ENCODE assay signal across 17 mouse cellular contexts in the genomic region with DNA sequence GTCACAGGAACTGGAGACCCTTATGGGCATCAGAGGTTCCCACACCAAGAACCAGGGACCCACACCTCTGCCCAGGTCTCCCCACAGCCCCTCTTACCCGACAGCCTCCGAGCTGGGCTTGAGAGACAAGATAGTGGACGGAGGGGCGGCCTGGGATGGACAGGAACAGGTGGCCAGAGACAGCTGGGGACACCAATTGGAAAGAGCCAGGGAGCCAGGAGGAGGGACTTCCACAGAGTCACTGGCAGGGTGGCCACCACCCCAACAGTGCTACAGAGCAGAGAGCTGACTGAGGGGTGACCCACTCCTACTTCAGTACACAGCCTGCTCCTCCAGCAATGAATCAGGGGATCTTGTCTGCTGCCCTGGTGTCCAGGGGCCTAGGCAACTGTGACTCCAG. TPM values are rescaled to one million over a fixed set of nuclear protein-coding genes. Genes with fewer than 3 reads are reported as not detected.
DNase-seq lines count a peak whose midpoint lies in the region; ATAC-seq and TF ChIP-seq lines count a peak whose summit lies in the region.
"Had no signal": no experiment of that assay in that cellular context is flagged by ENCODE, and none has a peak within 500 bp of the region (broad histone marks: within the 10 kb centered on the region; RNA-seq: fewer than 3 reads in every experiment).

A gene (minus strand): TSS at position 133 of the 400 bp plus-strand sequence.

- H3K36me3 ChIP-seq in embryonic facial prominence, embryonic 13.5 days = no peaks in the 10 kb centered on the region
- no peaks in the 10 kb centered on the region for H3K36me3 ChIP-seq in embryonic facial prominence, embryonic 10.5 days (replicated peaks)
- H3K36me3 ChIP-seq in kidney, embryonic 16.5 days (ENCODE audit: insufficient read depth, low read length) = no peaks in the 10 kb centered on the region
- H3K36me3 ChIP-seq in myocyte (ENCODE audit: control insufficient read depth, insufficient read depth) = no peaks in the 10 kb centered on the region
- no peaks in the 10 kb centered on the region for H3K36me3 ChIP-seq in liver, embryonic 12.5 days
- H3K36me3 ChIP-seq: embryonic facial prominence, embryonic 12.5 days; limb, embryonic 13.5 days; neural tube, embryonic 12.5 days had no signal

- ATAC-seq in embryonic facial prominence, embryonic 13.5 days (ENCODE audit: insufficient number of reproducible peaks, insufficient read depth, low FRiP score, low TSS enrichment, low read depth) = no peak
- no peak for ATAC-seq in kidney, embryonic 16.5 days (ENCODE audit: low FRiP score, low TSS enrichment)
- ATAC-seq in liver, embryonic 12.5 days = no peak
- ATAC-seq: forebrain, embryonic 14.5 days had no signal

- no peaks in the 10 kb centered on the region for H3K9me3 ChIP-seq in embryonic facial prominence, embryonic 13.5 days
- H3K9me3 ChIP-seq in embryonic facial prominence, embryonic 10.5 days = no peaks in the 10 kb centered on the region
- H3K9me3 ChIP-seq in kidney, embryonic 16.5 days (ENCODE audit: low read length) = no peaks in the 10 kb centered on the region
- H3K9me3 ChIP-seq in liver, embryonic 12.5 days (replicated peaks) = no peaks in the 10 kb centered on the region
- H3K9me3 ChIP-seq: embryonic facial prominence, embryonic 12.5 days; limb, embryonic 13.5 days; neural tube, embryonic 12.5 days had no signal

- H3K27ac ChIP-seq in embryonic facial prominence, embryonic 13.5 days = no peak within 1 kb of the TSS
- H3K27ac ChIP-seq in embryonic facial prominence, embryonic 10.5 days (replicated peaks) = no peak within 1 kb of the TSS
- H3K27ac ChIP-seq in kidney, embryonic 16.5 days (ENCODE audit: low read length) = no peak within 1 kb of the TSS
- no peak within 1 kb of the TSS for H3K27ac ChIP-seq in liver, embryonic 12.5 days
- H3K27ac ChIP-seq: embryonic facial prominence, embryonic 12.5 days; limb, embryonic 13.5 days; neural tube, embryonic 12.5 days had no signal

- H3K9ac ChIP-seq in embryonic facial prominence, embryonic 13.5 days = peak within 1 kb of the TSS; percentile 54
- peak within 1 kb of the TSS; percentile 15; the same call in 1 of the 2 replicates for H3K9ac ChIP-seq in kidney, embryonic 16.5 days (replicated peaks; ENCODE audit: low read length)
- no peak within 1 kb of the TSS for H3K9ac ChIP-seq in liver, embryonic 12.5 days
- H3K9ac ChIP-seq: embryonic facial prominence, embryonic 12.5 days; neural tube, embryonic 12.5 days had no signal

- no peak for DNase-seq in embryonic facial prominence, embryonic 10.5 days (ENCODE audit: low spot score)
- no peak for DNase-seq in kidney, postnatal 36 days
- DNase-seq in gastrocnemius, postnatal 10 days = peak; percentile 71
- no peak for DNase-seq in thymus, postnatal 14 days
- DNase-seq: cerebellum, adult 11 months; heart, postnatal 36 days; lung, adult 18-20 months; thymus, adult 2 months had no signal

- peaks cover 30% of the 10 kb centered on the region for H3K27me3 ChIP-seq in embryonic facial prominence, embryonic 13.5 days
- H3K27me3 ChIP-seq in embryonic facial prominence, embryonic 10.5 days (replicated peaks; ENCODE audit: low read depth, poor library complexity, severe bottlenecking) = peaks cover 49% of the 10 kb centered on the region
- peaks cover 2% of the 10 kb centered on the region for H3K27me3 ChIP-seq in kidney, embryonic 16.5 days (ENCODE audit: insufficient read depth, low read length)
- H3K27me3 ChIP-seq in myocyte (ENCODE audit: control insufficient read depth, insufficient read depth, insufficient read length) = no peaks in the 10 kb centered on the region
- peaks cover 57% of the 10 kb centered on the region for H3K27me3 ChIP-seq in liver, embryonic 12.5 days (replicated peaks)

- H3K4me1 ChIP-seq in embryonic facial prominence, embryonic 13.5 days = peaks cover 17% of the 10 kb centered on the region
- peaks cover 26% of the 10 kb centered on the region for H3K4me1 ChIP-seq in embryonic facial prominence, embryonic 10.5 days
- peaks cover 24% of the 10 kb centered on the region for H3K4me1 ChIP-seq in kidney, embryonic 16.5 days (ENCODE audit: insufficient read depth, low read length)
- H3K4me1 ChIP-seq in liver, embryonic 12.5 days = peaks cover 30% of the 10 kb centered on the region

- H3K4me3 ChIP-seq in embryonic facial prominence, embryonic 13.5 days = no peak within 1 kb of the TSS
- H3K4me3 ChIP-seq in embryonic facial prominence, embryonic 10.5 days = no peak within 1 kb of the TSS
- no peak within 1 kb of the TSS for H3K4me3 ChIP-seq in kidney, embryonic 16.5 days (ENCODE audit: low read length)
- H3K4me3 ChIP-seq in myocyte = peak within 1 kb of the TSS; percentile 33
- no peak within 1 kb of the TSS for H3K4me3 ChIP-seq in liver, embryonic 12.5 days
- H3K4me3 ChIP-seq: embryonic facial prominence, embryonic 12.5 days; limb, embryonic 13.5 days; neural tube, embryonic 12.5 days had no signal

- no peak within 1 kb of the TSS for H3ac ChIP-seq in myocyte (ENCODE audit: control insufficient read depth, insufficient read length)

- peak; percentile 51 for TF ChIP-seq POLR2A in myocyte (IDR thresholded peaks at IDR 0.05; ENCODE audit: insufficient read length, low read depth)

- 70% methylated on average over 4 of the region's 4 CpGs for WGBS in embryonic facial prominence, embryonic 13.5 days
- 85% methylated on average over 4 of the region's 4 CpGs for WGBS in embryonic facial prominence, embryonic 10.5 days
- 79% methylated on average over 4 of the region's 4 CpGs for WGBS in kidney, embryonic 16.5 days
- 62% methylated on average over 4 of the region's 4 CpGs for WGBS in liver, embryonic 12.5 days (ENCODE audit: insufficient replicate concordance)

- no peaks in the 10 kb centered on the region for H3K79me2 ChIP-seq in myocyte (ENCODE audit: control insufficient read depth, insufficient read depth)

- no peak within 1 kb of the TSS for H3K4me2 ChIP-seq in embryonic facial prominence, embryonic 13.5 days
- H3K4me2 ChIP-seq in kidney, embryonic 16.5 days (replicated peaks; ENCODE audit: low read depth, low read length) = no peak within 1 kb of the TSS
- peak within 1 kb of the TSS; percentile 79 for H3K4me2 ChIP-seq in myocyte (ENCODE audit: low read depth)
- no peak within 1 kb of the TSS for H3K4me2 ChIP-seq in liver, embryonic 12.5 days
- H3K4me2 ChIP-seq: embryonic facial prominence, embryonic 12.5 days; limb, embryonic 13.5 days; neural tube, embryonic 12.5 days had no signal

TF ChIP-seq in myocyte, 11 proteins besides CTCF, POLR2A, EP300 and RAD21:
- TF ChIP-seq MYOD1 (IDR thresholded peaks at IDR 0.05; ENCODE audit: control insufficient read depth in 1 of 3, insufficient read length in 2 of 3, low read depth in 2 of 3) = peak; percentile 95 to 100 (median 99)
- peak; percentile 84 to 95 (median 87) for TF ChIP-seq MYOG (IDR thresholded peaks at IDR 0.05; ENCODE audit: control insufficient read depth in 1 of 3, insufficient read depth in 1 of 3, insufficient read length in 2 of 3, low read depth in 2 of 3)
- TF ChIP-seq E2F4 (IDR thresholded peaks at IDR 0.05; ENCODE audit: insufficient read depth) = no peak
- no peak for TF ChIP-seq SRF (IDR thresholded peaks at IDR 0.05; ENCODE audit: control insufficient read depth, insufficient read length, low read depth)
- peak; percentile 55 for TF ChIP-seq POLR2AphosphoS2 (IDR thresholded peaks at IDR 0.05; ENCODE audit: insufficient read length, low read depth)
- peak; percentile 81 for TF ChIP-seq TCF3 (IDR thresholded peaks at IDR 0.05; ENCODE audit: insufficient read length, low read depth)
- TF ChIP-seq TCF12 (IDR thresholded peaks at IDR 0.05; ENCODE audit: insufficient read depth, poor library complexity, severe bottlenecking) = peak; percentile 84

RNA-seq across cellular contexts. Expression of the gene that starts here (rescaled TPM):
- polyA plus RNA-seq in embryonic facial prominence, embryonic 13.5 days (2015; fragmentation: Nextera tagmentation; extraction: Ambion mirVana) = 0.76 and 2.2 TPM in 2 replicates
- 0.26 and 0.52 TPM in 2 replicates for polyA plus RNA-seq in embryonic facial prominence, embryonic 10.5 days (2016; fragmentation: Nextera tagmentation; extraction: Ambion mirVana)
- 4.5 and 4.6 TPM in 2 replicates for polyA plus RNA-seq in kidney, embryonic 16.5 days (2015; fragmentation: Nextera tagmentation; extraction: Ambion mirVana)
- total RNA-seq in gastrocnemius, postnatal 10 days (2021) = 100 to 1,000 TPM; 289 to 339 TPM
- 343 TPM for polyA plus RNA-seq in myocyte (2012; fragmentation: generic; extraction: Trizol)
- polyA plus RNA-seq in liver, embryonic 12.5 days (2016; fragmentation: Nextera tagmentation; extraction: Ambion mirVana) = 0.18 and 0.46 TPM in 2 replicates
- total RNA-seq: midbrain, postnatal 0 days had no signal
- polyA plus RNA-seq: thymus, adult 2 months had no signal

Comparison
In these comparisons a context has a peak if more than half of its experiments do, and no peak if none do; other contexts are left out.
1. RNA of the gene that starts here (polyA plus RNA-seq): 343 TPM in myocyte (single experiment); 4.5 to 4.6 TPM in kidney, embryonic 16.5 days, 0.76 to 2.2 TPM in embryonic facial prominence, embryonic 13.5 days, 0.26 to 0.52 TPM in embryonic facial prominence, embryonic 10.5 days and 0.18 to 0.46 TPM in liver, embryonic 12.5 days; every median in the first group is over 10 times any median in the second.